Comparison of ENCODE assay signal across 8 mouse cellular contexts in the genomic region with DNA sequence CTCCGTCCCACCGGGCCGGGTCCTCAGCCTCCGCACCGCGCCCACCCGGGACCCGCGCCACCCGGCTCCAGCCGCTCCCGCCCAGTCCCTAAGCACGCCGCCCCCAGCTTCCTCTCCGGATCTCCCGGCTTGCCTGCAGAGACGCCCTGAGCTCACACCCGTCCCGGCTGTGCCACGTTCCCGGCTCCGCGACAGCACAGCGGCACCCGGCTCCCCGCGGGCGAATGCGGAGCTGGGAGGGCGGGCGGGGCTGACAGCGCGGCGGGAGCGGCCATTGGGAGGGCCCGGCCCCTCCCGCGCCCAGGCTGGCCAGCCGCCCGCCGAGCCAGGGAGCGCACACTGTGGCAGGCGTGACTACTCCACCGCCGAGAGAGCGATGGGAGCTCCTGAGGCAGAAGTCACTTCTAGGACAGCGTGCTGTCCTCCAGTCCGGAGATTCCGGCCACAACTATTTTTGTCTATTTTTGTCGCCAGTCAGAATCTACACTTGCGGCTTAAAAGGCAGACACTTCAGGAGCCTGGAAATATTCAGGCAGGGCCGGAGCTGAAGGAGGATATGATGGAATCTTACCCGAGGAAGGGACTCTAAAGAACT. TPM values are rescaled to one million over a fixed set of nuclear protein-coding genes. Genes with fewer than 3 reads are reported as not detected.
A peak's percentile ranks its signal among the peaks of the same experiment; 100 is the strongest.
DNase-seq lines count a peak whose midpoint lies in the region; ATAC-seq and TF ChIP-seq lines count a peak whose summit lies in the region.

A gene (minus strand): TSS at position 252 of the 595 bp plus-strand sequence.

- peak; percentile 81 for DNase-seq in T-cell, adult 2 months (ENCODE audit: low spot score)
- DNase-seq in cerebellum, postnatal 36 days: peak; percentile 88 to 90
- peak; percentile 94 for DNase-seq in gastrocnemius, adult 18-20 months (ENCODE audit: low spot score)
- peak; percentile 87 to 91 for DNase-seq in left cerebral cortex, adult 2 months (ENCODE audit: extremely low spot score in 1 of 2, low spot score in 2 of 2)
- DNase-seq in right cerebral cortex, adult 2 months (ENCODE audit: low spot score in 2 of 2): peak; percentile 85 to 88
- DNase-seq in urinary bladder, postnatal 14 days (ENCODE audit: low spot score): peak; percentile 90

- peak within 1 kb of the TSS; percentile 99 for H3K4me3 ChIP-seq in hindbrain, embryonic 16.5 days (ENCODE audit: low read length)
- peak within 1 kb of the TSS; percentile 91 for H3K4me3 ChIP-seq in left cerebral cortex, adult 2 months

- intact Hi-C loops in left cerebral cortex, adult 2 months (cut with DNase I): loop anchor here (2.0 kb wide), 1 partner anchor 30 kb away; no protein-coding TSS in a partner anchor

- no peaks in the 10 kb centered on the region for H3K36me3 ChIP-seq in hindbrain, embryonic 16.5 days (ENCODE audit: control insufficient read depth, insufficient read depth, low read length)

- H3K27me3 ChIP-seq in hindbrain, embryonic 16.5 days (replicated peaks; ENCODE audit: control insufficient read depth, insufficient read depth, low read length): no peaks in the 10 kb centered on the region

- no peak for TF ChIP-seq CTCF in left cerebral cortex, adult 2 months (IDR thresholded peaks at IDR 0.05)

- peaks cover 5% of the 10 kb centered on the region for H3K4me1 ChIP-seq in hindbrain, embryonic 16.5 days (ENCODE audit: control insufficient read depth, insufficient read depth, low read depth, low read length)

- H3K27ac ChIP-seq in hindbrain, embryonic 16.5 days (ENCODE audit: low read depth, low read length): peak within 1 kb of the TSS; percentile 87
- peak within 1 kb of the TSS; percentile 83 for H3K27ac ChIP-seq in left cerebral cortex, adult 2 months

- ATAC-seq in hindbrain, embryonic 16.5 days: peak; percentile 98
- peak; percentile 91 for ATAC-seq in megakaryocyte, adult 5-6 weeks (ENCODE audit: poor library complexity, severe bottlenecking)

- H3K9ac ChIP-seq in hindbrain, embryonic 16.5 days (ENCODE audit: low read depth, low read length): peak within 1 kb of the TSS; percentile 94

- H3K4me2 ChIP-seq in hindbrain, embryonic 16.5 days (ENCODE audit: low read length): peak within 1 kb of the TSS; percentile 78

- WGBS in hindbrain, embryonic 16.5 days: under 1% methylated on average over 48 of the region's 53 CpGs

- H3K9me3 ChIP-seq in hindbrain, embryonic 16.5 days (ENCODE audit: control insufficient read depth, low read length): no peaks in the 10 kb centered on the region; the same call in 1 of the 2 replicates

RNA-seq across cellular contexts. Expression of the gene that starts here (rescaled TPM):
- total RNA-seq in gastrocnemius, adult 18-20 months (2021): 10 to 100 TPM; 22.7 to 27.2 TPM
- polyA plus RNA-seq in hindbrain, embryonic 16.5 days (2015; fragmentation: Nextera tagmentation; extraction: Ambion mirVana): 5.0 and 5.9 TPM in 2 replicates
- 1 to 10 TPM; 7.5 to 8.9 TPM for total RNA-seq in left cerebral cortex, adult 2 months (2021)
- total RNA-seq in megakaryocyte, adult 5-6 weeks (2015): 38.3 and 43.4 TPM in 2 replicates
- total RNA-seq in megakaryocyte, adult 5-6 weeks (2017): 37.7 and 39.7 TPM in 2 replicates

Comparison
In these comparisons a context has a peak if more than half of its experiments do, and no peak if none do; other contexts are left out.
1. Peak in every context shown above with its lines: DNase-seq, ATAC-seq, H3K4me3 ChIP-seq and H3K27ac ChIP-seq.